In genomic region chr9:87961796-87962195, GRCm38 (mm10) we compare ENCODE assay signal across 34 mouse cellular contexts.
"Had no signal": no experiment of that assay in that cellular context is flagged by ENCODE, and none has a peak within 500 bp of the region (broad histone marks: within the 10 kb centered on the region; RNA-seq: fewer than 3 reads in every experiment).

No protein-coding gene starts in this region.

- H3K9ac ChIP-seq: heart, embryonic 12.5 days; heart, embryonic 13.5 days; heart, embryonic 15.5 days; hindbrain, embryonic 12.5 days; hindbrain, embryonic 13.5 days; hindbrain, embryonic 14.5 days; hindbrain, embryonic 15.5 days; intestine, embryonic 15.5 days; kidney, embryonic 15.5 days had no signal

- DNase-seq: heart, postnatal 10 days; heart, postnatal 14 days; heart, postnatal 36 days; heart, postnatal 4 days; kidney, adult 11 months; kidney, adult 18-20 months; kidney, adult 2 months; kidney, adult 8-10 months; kidney, adult 9 months; kidney, postnatal 10 days; kidney, postnatal 14 days; kidney, postnatal 25 days; kidney, postnatal 36 days; kidney, postnatal 4 days; layer of hippocampus, adult 9-11 months; layer of hippocampus, postnatal 36 days had no signal

- H3K27ac ChIP-seq: heart, embryonic 13.5 days; heart, embryonic 15.5 days; hindbrain, embryonic 10.5 days; hindbrain, embryonic 12.5 days; hindbrain, embryonic 13.5 days; hindbrain, embryonic 14.5 days; hindbrain, embryonic 15.5 days; hindbrain, postnatal 0 days; intestine, embryonic 15.5 days; kidney, embryonic 15.5 days; kidney, postnatal 0 days; layer of hippocampus, adult 2 months; left cerebral cortex, adult 2 months had no signal

- H3K9me3 ChIP-seq: heart, embryonic 12.5 days; heart, embryonic 13.5 days; heart, embryonic 15.5 days; hindbrain, embryonic 10.5 days; hindbrain, embryonic 12.5 days; hindbrain, embryonic 13.5 days; hindbrain, embryonic 15.5 days; intestine, embryonic 15.5 days; kidney, embryonic 15.5 days had no signal

- H3K4me3 ChIP-seq: heart, embryonic 12.5 days; heart, embryonic 13.5 days; heart, embryonic 15.5 days; hindbrain, embryonic 10.5 days; hindbrain, embryonic 12.5 days; hindbrain, embryonic 13.5 days; hindbrain, embryonic 15.5 days; intestine, embryonic 15.5 days; kidney, embryonic 15.5 days; layer of hippocampus, adult 2 months; left cerebral cortex, adult 2 months had no signal

- ATAC-seq: hindbrain, embryonic 16.5 days; hindbrain, postnatal 0 days; inflammation-experienced regulatory T-cells, adult 6 months; intestine, embryonic 15.5 days; intestine, embryonic 16.5 days; intestine, postnatal 0 days had no signal

- H3K36me3 ChIP-seq: heart, embryonic 12.5 days; heart, embryonic 13.5 days; heart, embryonic 15.5 days; hindbrain, embryonic 10.5 days; hindbrain, embryonic 12.5 days; hindbrain, embryonic 13.5 days; hindbrain, embryonic 15.5 days; intestine, embryonic 15.5 days; kidney, embryonic 15.5 days had no signal

- H3K27me3 ChIP-seq: heart, embryonic 12.5 days; heart, embryonic 13.5 days; heart, embryonic 15.5 days; hindbrain, embryonic 12.5 days; hindbrain, embryonic 13.5 days; hindbrain, embryonic 15.5 days; intestine, embryonic 15.5 days; kidney, embryonic 15.5 days had no signal

- H3K4me2 ChIP-seq: heart, embryonic 12.5 days; heart, embryonic 13.5 days; heart, embryonic 15.5 days; hindbrain, embryonic 12.5 days; hindbrain, embryonic 13.5 days; hindbrain, embryonic 14.5 days; hindbrain, embryonic 15.5 days; intestine, embryonic 15.5 days; kidney, embryonic 15.5 days had no signal

- H3K4me1 ChIP-seq: heart, embryonic 12.5 days; heart, embryonic 13.5 days; heart, embryonic 15.5 days; hindbrain, embryonic 10.5 days; hindbrain, embryonic 12.5 days; hindbrain, embryonic 13.5 days; hindbrain, embryonic 15.5 days; intestine, embryonic 15.5 days; kidney, embryonic 15.5 days had no signal
